Mouse (Mus musculus): ENCODE results near the gene Gnl3. TPM values are rescaled to one million over a fixed set of nuclear protein-coding genes. Genes with fewer than 3 reads are reported as not detected.

The Gnl3 gene
- total and polyA plus RNA-seq, 3 experiments: 8.3 to 140 (median 54.3) TPM

Other genes starting within 250 kb of the Gnl3 start
- gene Tmem110, start 193.6 kb downstream of the Gnl3 start, total RNA-seq (2021): 10 to 100 TPM; 16.0 to 24.6 TPM
- gene Tmem110, start 193.6 kb downstream of the Gnl3 start, polyA plus RNA-seq (2012; rRNA removed): 21.6 and 22.1 TPM in 2 replicates
- 1 to 10 TPM; 1.8 to 5.3 TPM for gene Mustn1, start 140.0 kb downstream of the Gnl3 start, total RNA-seq (2021)
- gene Mustn1, start 140.0 kb downstream of the Gnl3 start, polyA plus RNA-seq (2012; rRNA removed): 3.6 and 3.8 TPM in 2 replicates
- 10 to 100 TPM in 1 of 2 experiments, 1 to 10 TPM in 1; 6.2 to 12.7 TPM for gene Itih4, start 132.7 kb downstream of the Gnl3 start, total RNA-seq (2021)
- 0.64 and 0.88 TPM in 2 replicates for gene Itih4, start 132.7 kb downstream of the Gnl3 start, polyA plus RNA-seq (2012; rRNA removed)
- 1 to 10 TPM in 1 of 2 experiments, under 1 TPM in 1; 0.97 to 2.5 TPM for gene Itih3, start 95.4 kb downstream of the Gnl3 start, total RNA-seq (2021)
- 0.18 and 0.19 TPM in 2 replicates for gene Itih3, start 95.4 kb downstream of the Gnl3 start, polyA plus RNA-seq (2012; rRNA removed)
- gene Itih1, start 75.9 kb downstream of the Gnl3 start, total RNA-seq (2021): 1 to 10 TPM in 1 of 2 experiments, not detected in 1; 2.2 TPM
- gene Itih1, start 75.9 kb downstream of the Gnl3 start, polyA plus RNA-seq (2012; rRNA removed): 0.37 TPM in 1 of 2 replicates, not detected in the other
- 10 to 100 TPM; 10.2 to 13.3 TPM for gene Nek4, start 67.8 kb downstream of the Gnl3 start, total RNA-seq (2021)
- gene Nek4, start 67.8 kb downstream of the Gnl3 start, polyA plus RNA-seq (2012; rRNA removed): 5.2 and 5.5 TPM in 2 replicates
- gene Glt8d1, start 17.8 kb downstream of the Gnl3 start, total RNA-seq (2021): 10 to 100 TPM; 40.9 to 50.7 TPM
- 17.7 and 23.3 TPM in 2 replicates for gene Glt8d1, start 17.8 kb downstream of the Gnl3 start, polyA plus RNA-seq (2012; rRNA removed)
- gene Spcs1, start 17.5 kb downstream of the Gnl3 start, total RNA-seq (2021): 100 to 1,000 TPM; 234 to 254 TPM
- gene Spcs1, start 17.5 kb downstream of the Gnl3 start, polyA plus RNA-seq (2012; rRNA removed): 60.5 and 69.4 TPM in 2 replicates
- gene Pbrm1, start within 50 bp of the Gnl3 start, total RNA-seq (2021): 10 to 100 TPM; 45.7 to 48.9 TPM
- gene Pbrm1, start within 50 bp of the Gnl3 start, polyA plus RNA-seq (2012; rRNA removed): 9.3 and 9.7 TPM in 2 replicates
- gene Smim4, start 109.8 kb upstream of the Gnl3 start, total RNA-seq (2021): 10 to 100 TPM; 71.2 to 84.4 TPM
- 133 TPM in 2 replicates for gene Smim4, start 109.8 kb upstream of the Gnl3 start, polyA plus RNA-seq (2012; rRNA removed)
- gene Nt5dc2, start 111.9 kb upstream of the Gnl3 start, total RNA-seq (2021): 10 to 100 TPM; 22.5 to 33.3 TPM
- 107 and 124 TPM in 2 replicates for gene Nt5dc2, start 111.9 kb upstream of the Gnl3 start, polyA plus RNA-seq (2012; rRNA removed)
- gene Stab1, start 149.5 kb upstream of the Gnl3 start, total RNA-seq (2021): 10 to 100 TPM; 55.8 to 67.6 TPM
- 80.5 and 82.1 TPM in 2 replicates for gene Stab1, start 149.5 kb upstream of the Gnl3 start, polyA plus RNA-seq (2012; rRNA removed)
- gene Tnnc1, start 189.2 kb upstream of the Gnl3 start, total RNA-seq (2021): 1 to 10 TPM; 1.3 to 1.7 TPM
- gene Tnnc1, start 189.2 kb upstream of the Gnl3 start, polyA plus RNA-seq (2012; rRNA removed): 0.36 TPM in 1 of 2 replicates, not detected in the other
- gene Nisch, start 197.8 kb upstream of the Gnl3 start, total RNA-seq (2021): 100 to 1,000 TPM; 249 to 309 TPM
- gene Nisch, start 197.8 kb upstream of the Gnl3 start, polyA plus RNA-seq (2012; rRNA removed): 412 and 462 TPM in 2 replicates
- gene Sema3g, start 198.7 kb upstream of the Gnl3 start, total RNA-seq (2021): 10 to 100 TPM in 1 of 2 experiments, 1 to 10 TPM in 1; 5.2 to 11.2 TPM
- 8.7 and 10.9 TPM in 2 replicates for gene Sema3g, start 198.7 kb upstream of the Gnl3 start, polyA plus RNA-seq (2012; rRNA removed)
- 1 to 10 TPM; 6.1 to 7.3 TPM for gene Phf7, start 232.2 kb upstream of the Gnl3 start, total RNA-seq (2021)
- gene Phf7, start 232.2 kb upstream of the Gnl3 start, polyA plus RNA-seq (2012; rRNA removed): 4.6 and 4.8 TPM in 2 replicates
- gene Bap1, start 232.3 kb upstream of the Gnl3 start, total RNA-seq (2021): 10 to 100 TPM; 59.5 to 60.5 TPM
- 63.2 and 72.0 TPM in 2 replicates for gene Bap1, start 232.3 kb upstream of the Gnl3 start, polyA plus RNA-seq (2012; rRNA removed)